Mouse (Mus musculus) thymus, postnatal 10 days (tissue): ENCODE measurements around the gene Krtap14.

Experiments
- DNase-seq, 2 experiments: peaks; one replicate each; pipeline ENCODE4 v3.0.0; 2021; ENCODE audit warnings: low spot score in 2 of 2

The Krtap14 gene

DNA sequence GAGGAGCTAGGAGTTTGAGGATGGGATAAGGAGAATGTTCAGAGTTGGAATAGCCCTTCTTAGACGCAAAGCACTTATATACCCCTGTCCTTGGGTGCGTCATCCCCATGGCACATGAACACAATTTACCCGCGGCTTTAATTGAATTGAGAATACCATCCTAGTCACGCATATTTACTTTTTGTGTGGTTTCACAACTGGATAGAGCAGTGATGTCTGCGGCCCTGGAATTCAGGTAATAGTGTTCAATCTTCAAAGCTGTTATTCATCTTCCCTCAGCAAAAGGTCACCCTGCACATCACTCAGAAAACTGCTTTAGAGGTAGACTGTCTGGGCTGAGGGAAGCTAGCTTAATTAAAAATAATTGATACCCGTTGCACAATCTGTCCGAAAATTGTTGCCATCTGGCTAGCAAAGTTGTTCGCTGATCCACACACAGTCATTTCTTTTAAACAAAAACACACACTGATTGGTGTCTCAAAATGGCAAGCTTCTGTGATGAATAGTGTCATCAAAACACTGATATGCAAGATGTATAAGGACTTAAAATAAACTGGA lies at the start of gene Krtap14:
Krtap14 (minus strand) TSS at position 51 of the 558 bp plus-strand sequence.
- no peak for DNase-seq

DNA sequence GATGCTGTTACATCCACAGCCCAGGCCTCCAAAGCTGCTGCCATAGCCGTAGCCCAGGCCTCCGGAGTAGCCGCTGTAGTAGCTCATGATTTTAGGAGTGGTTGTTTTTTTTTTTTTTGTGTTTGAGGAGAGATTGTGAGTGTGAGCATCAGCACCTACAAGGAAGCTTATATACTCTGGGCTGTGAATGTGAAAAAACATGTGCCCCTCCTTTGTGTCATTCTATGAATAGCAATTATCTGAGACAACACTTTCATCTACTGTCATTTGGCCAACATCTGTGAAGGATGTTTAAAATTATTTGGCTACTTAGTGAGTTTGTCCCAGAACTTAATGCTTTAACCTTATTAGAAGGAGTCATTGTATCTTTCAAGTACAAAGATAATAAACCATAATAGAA lies 48.2 kb upstream of the Krtap14 start, which contains the start of gene Krtap19-2:
Krtap19-2 (minus strand) TSS at position 101 of the 400 bp plus-strand sequence.
- DNase-seq: no peak

GRCm38 (mm10) chr16:88869311-88869710 lies 43.4 kb upstream of the Krtap14 start, which contains the start of gene Krtap19-1:
Gene Krtap19-1 (minus strand): TSS chr16:88869411.
- no peak for DNase-seq

DNA sequence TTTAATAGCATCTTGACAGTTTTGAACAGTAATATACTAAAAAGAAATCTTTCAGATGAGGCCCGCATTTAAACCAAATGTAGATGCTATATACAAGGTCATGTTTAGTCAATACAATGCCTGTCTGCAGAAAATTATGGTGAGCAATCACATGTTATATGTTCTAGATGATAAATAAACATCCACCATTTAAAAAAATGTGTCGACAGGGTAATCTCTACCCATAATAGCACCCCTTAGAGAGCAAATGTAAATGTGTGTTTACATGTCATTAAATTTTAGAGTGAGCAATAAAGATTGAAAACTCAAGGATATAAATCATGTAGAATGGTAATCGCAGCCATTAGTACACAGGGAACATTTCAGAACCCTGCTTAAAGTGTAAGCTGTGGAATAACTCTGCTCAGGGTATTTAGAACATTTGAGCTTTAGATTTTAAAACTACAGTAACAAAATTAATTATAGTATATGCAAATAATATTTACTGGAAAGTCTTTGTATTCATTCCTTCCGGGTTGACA lies 39.0 kb upstream of the Krtap14 start:
- DNase-seq: no peak

- DNase-seq: peak in 1 of 2 experiments; percentile 4
Observed at GRCm38 (mm10) chr16:88851450-88851849, 25.5 kb upstream of the Krtap14 start.

DNA sequence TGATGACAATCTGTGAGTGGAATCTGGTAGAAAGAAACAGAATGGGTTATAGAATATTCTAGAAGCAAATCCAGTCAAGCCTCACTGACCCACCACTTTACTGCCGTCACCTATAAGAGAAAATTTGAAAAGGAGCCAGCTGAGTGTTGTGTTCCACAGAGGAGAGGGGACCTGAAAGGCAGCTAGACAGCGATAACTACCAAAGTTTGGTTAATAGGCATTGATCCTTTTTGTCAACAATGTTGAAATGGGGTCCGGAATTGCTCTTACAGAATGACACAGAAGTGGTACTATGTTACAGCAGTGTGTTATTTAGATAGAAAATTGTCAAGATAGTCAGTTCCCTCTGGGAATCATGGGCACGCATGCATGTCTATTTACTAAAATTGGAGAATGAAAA lies 22.6 kb upstream of the Krtap14 start:
- no peak for DNase-seq

- DNase-seq: no peak
Observed at GRCm38 (mm10) chr16:88847363-88847762, 21.4 kb upstream of the Krtap14 start.

GRCm38 (mm10) chr16:88826978-88827377 lies 1.0 kb upstream of the Krtap14 start:
- DNase-seq: no peak

GRCm38 (mm10) chr16:88823736-88824135 lies 2.2 kb downstream of the Krtap14 start:
- DNase-seq: no peak

DNA sequence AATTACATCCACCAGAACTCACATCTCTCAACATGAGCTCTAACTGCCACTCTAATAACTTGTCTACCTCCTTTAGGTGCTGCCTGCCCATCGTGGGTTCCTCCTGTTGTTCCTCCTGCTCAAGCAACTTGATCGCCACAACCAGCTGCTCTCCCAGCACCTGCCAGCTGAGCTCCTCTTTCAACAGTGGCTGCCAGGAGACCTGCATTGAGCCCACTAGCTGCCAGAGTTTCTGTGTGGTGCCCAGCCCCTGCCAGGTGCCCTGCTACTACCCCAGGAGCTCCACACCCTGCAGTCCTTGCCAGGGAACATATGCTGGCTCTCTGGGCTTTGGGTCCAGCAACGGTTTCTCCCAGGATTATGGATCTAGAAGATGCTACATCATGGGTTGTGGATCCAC lies 5.9 kb downstream of the Krtap14 start, which contains the start of gene Krtap15:
Krtap15 (plus strand) TSS at position 150 of the 400 bp plus-strand sequence.
- DNase-seq: no peak

GRCm38 (mm10) chr16:88811827-88812226 lies 14.1 kb downstream of the Krtap14 start, which contains the start of gene Gm20741:
Gene Gm20741 (minus strand): TSS chr16:88812220.
- no peak for DNase-seq

DNA sequence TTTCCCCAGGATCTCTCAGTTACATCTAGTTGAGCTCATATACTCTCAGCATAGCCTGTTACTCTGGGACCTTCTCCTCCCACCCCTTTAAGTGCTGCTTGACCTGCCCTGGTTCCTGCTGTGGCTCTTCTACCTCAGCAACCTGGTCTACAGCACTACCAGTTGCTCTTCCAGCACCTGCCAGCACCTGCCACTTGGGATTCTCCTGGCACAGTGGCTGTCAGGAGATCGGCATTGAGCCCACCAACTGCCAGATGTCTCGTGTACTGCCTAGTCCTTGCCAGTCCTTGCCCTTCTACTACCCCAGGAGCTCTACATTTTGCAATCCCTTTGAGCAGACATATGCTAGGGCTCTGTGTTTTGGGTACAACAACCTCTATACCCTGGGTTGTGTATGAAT lies 39.2 kb downstream of the Krtap14 start:
- DNase-seq: no peak

DNA sequence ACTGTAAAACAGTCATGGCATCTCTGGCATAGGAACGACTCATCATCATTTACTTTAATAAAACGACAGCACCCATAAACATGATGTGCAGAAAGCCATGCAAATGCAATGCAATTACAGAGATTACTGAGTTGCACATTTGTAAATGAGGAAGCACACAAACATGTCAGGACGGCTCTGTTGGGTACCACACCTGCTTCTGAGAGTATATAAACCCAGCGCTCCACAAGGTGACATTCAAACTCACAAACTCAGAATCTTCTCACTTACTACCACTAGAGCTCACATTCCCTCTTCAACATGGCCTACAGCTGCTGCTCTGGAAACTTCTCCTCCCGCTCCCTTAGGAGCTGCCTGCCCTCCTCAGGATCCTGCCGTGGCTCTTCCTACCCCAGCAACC lies 48.3 kb downstream of the Krtap14 start, which contains the start of gene Gm5965:
Gm5965 (plus strand) TSS at position 301 of the 400 bp plus-strand sequence.
- no peak for DNase-seq

GRCm38 (mm10) chr16:88774106-88774505 lies 51.8 kb downstream of the Krtap14 start, which contains the start of gene 2310057N15Rik:
Gene 2310057N15Rik (minus strand): TSS chr16:88774206.
- DNase-seq: no peak
